Mouse (Mus musculus) cerebellum, adult 9-11 months (tissue): ENCODE measurements around the gene Fgg.

ENCODE experiments used
- DNase-seq: peaks from one replicate; pipeline ENCODE4 v3.0.0; 2022

The Fgg gene

GRCm38 (mm10) chr3:83007557-83007956 lies at the start of gene Fgg:
Gene Fgg (plus strand): TSS chr3:83007724.
- no peak for DNase-seq

GRCm38 (mm10) chr3:82971046-82971445 lies 36.5 kb upstream of the Fgg start:
- DNase-seq = no peak

GRCm38 (mm10) chr3:82980818-82981217 lies 26.7 kb upstream of the Fgg start:
- peak; percentile 18 for DNase-seq

- DNase-seq = no peak
Observed at GRCm38 (mm10) chr3:82981861-82982260, 25.7 kb upstream of the Fgg start.

GRCm38 (mm10) chr3:82984840-82985239 lies 22.7 kb upstream of the Fgg start:
- DNase-seq = no peak

GRCm38 (mm10) chr3:82991963-82992362 lies 15.6 kb upstream of the Fgg start:
- DNase-seq = no peak

- no peak for DNase-seq
Observed at GRCm38 (mm10) chr3:82992956-82993355, 14.6 kb upstream of the Fgg start.

GRCm38 (mm10) chr3:82995368-82995767 lies 12.2 kb upstream of the Fgg start:
- DNase-seq = no peak

- DNase-seq = no peak
Observed at GRCm38 (mm10) chr3:82996656-82997055, 10.9 kb upstream of the Fgg start.

GRCm38 (mm10) chr3:82998772-82999463 lies 8.6 kb upstream of the Fgg start:
- peak; percentile 28 for DNase-seq

- DNase-seq = no peak
Observed at GRCm38 (mm10) chr3:82999995-83000394, 7.5 kb upstream of the Fgg start.

GRCm38 (mm10) chr3:83002191-83002590 lies 5.3 kb upstream of the Fgg start:
- DNase-seq = no peak

GRCm38 (mm10) chr3:83003068-83003467 lies 4.5 kb upstream of the Fgg start:
- no peak for DNase-seq

- no peak for DNase-seq
Observed at GRCm38 (mm10) chr3:83004801-83005200, 2.7 kb upstream of the Fgg start.

- no peak for DNase-seq
Observed at GRCm38 (mm10) chr3:83010291-83010690, 2.8 kb downstream of the Fgg start.

- no peak for DNase-seq
Observed at GRCm38 (mm10) chr3:83011136-83011535, 3.6 kb downstream of the Fgg start.

- no peak for DNase-seq
Observed at GRCm38 (mm10) chr3:83011565-83011964, 4.0 kb downstream of the Fgg start.

GRCm38 (mm10) chr3:83012636-83013035 lies 5.1 kb downstream of the Fgg start:
- no peak for DNase-seq

GRCm38 (mm10) chr3:83013951-83014350 lies 6.4 kb downstream of the Fgg start:
- DNase-seq = no peak

GRCm38 (mm10) chr3:83016236-83016635 lies 8.7 kb downstream of the Fgg start:
- no peak for DNase-seq

GRCm38 (mm10) chr3:83020387-83020786 lies 12.9 kb downstream of the Fgg start:
- no peak for DNase-seq

- DNase-seq = no peak
Observed at GRCm38 (mm10) chr3:83021176-83021575, 13.7 kb downstream of the Fgg start.

GRCm38 (mm10) chr3:83025036-83025435 lies 17.5 kb downstream of the Fgg start:
- DNase-seq = no peak

- no peak for DNase-seq
Observed at GRCm38 (mm10) chr3:83025475-83026301, 18.2 kb downstream of the Fgg start, which contains the start of gene Fga. Gene Fga (plus strand): TSS chr3:83026076.
